Mouse (Mus musculus) limb, embryonic 11.5 days (tissue): ENCODE data around the gene Trpm3. TPM values are rescaled to one million over a fixed set of nuclear protein-coding genes. Genes with fewer than 3 reads are reported as not detected.

ENCODE experiments used
- ATAC-seq: fragments of 200-750 bp; cut with Nextera tagmentation; 2 replicates; pipeline ENCODE4 v1.8.0; 2017; ENCODE audit warnings: low read depth; ENCODE audit not compliant: insufficient number of reproducible peaks, low FRiP score, low TSS enrichment
- DNase-seq: peaks from one replicate; pipeline ENCODE4 v3.0.0-alpha.2; 2015; ENCODE audit warnings: low spot score
- H3K27ac ChIP-seq: fragments of 300-500 bp; sonication (generic); replicated peaks from 2 replicates; pipeline ENCODE4 v1.5.1; 2014; ENCODE audit warnings: low read depth, mild to moderate bottlenecking, low read length
- H3K27me3 ChIP-seq: fragments of 300-500 bp; sonication (generic); 2 replicates; pipeline ENCODE4 v1.6.1; 2014; ENCODE audit warnings: mild to moderate bottlenecking, low read length, mixed read lengths; ENCODE audit not compliant: control insufficient read depth, insufficient read depth
- H3K36me3 ChIP-seq: fragments of 300-500 bp; sonication (generic); 2 replicates; pipeline ENCODE4 v1.6.1; 2014; ENCODE audit warnings: mild to moderate bottlenecking, low read length, moderate library complexity, mixed read lengths; ENCODE audit not compliant: control insufficient read depth, insufficient read depth
- H3K4me1 ChIP-seq: fragments of 300-500 bp; sonication (generic); 2 replicates; pipeline ENCODE4 v1.6.1; 2014; ENCODE audit warnings: low read length, mixed read lengths; ENCODE audit not compliant: control insufficient read depth, insufficient read depth
- H3K4me2 ChIP-seq: fragments of 300-500 bp; sonication (generic); 2 replicates; pipeline ENCODE4 v1.6.1; 2014; ENCODE audit warnings: low read depth, mild to moderate bottlenecking, moderate library complexity; ENCODE audit not compliant: severe bottlenecking
- H3K4me3 ChIP-seq: fragments of 300-500 bp; sonication (generic); 2 replicates; pipeline ENCODE4 v1.5.1; 2014; ENCODE audit warnings: low read depth, low read length
- H3K9ac ChIP-seq: fragments of 300-500 bp; sonication (generic); 2 replicates; pipeline ENCODE4 v1.6.1; 2014; ENCODE audit warnings: mild to moderate bottlenecking, low read length
- H3K9me3 ChIP-seq: fragments of 300-500 bp; sonication (generic); 2 replicates; pipeline ENCODE4 v1.6.1; 2016; ENCODE audit warnings: low read length; ENCODE audit not compliant: control insufficient read depth
- WGBS: fragments of 180-500 bp; shearing (Covaris S2); extraction: QIAGEN DNeasy Blood & Tissue Kit; methylation state at CpG from one replicate; pipeline ENCODE4 v1.1.7; 2014; 5-methylcytosine and 5-hydroxymethylcytosine counted together
- polyA plus RNA-seq: library from polyadenylated mRNA; unstranded; fragments of >200 nt; fragmentation: Nextera tagmentation; extraction: Ambion mirVana; gene quantifications from 2 replicates; pipeline ENCODE4 v1.2.1, GENCODE M21; 2014

The Trpm3 gene
- polyA plus RNA-seq, 1 experiment from 2014 or later: 1.7 TPM

GRCm38 (mm10) chr19:22780192-22780843 lies 641.5 kb downstream of the Trpm3 start:
- ATAC-seq (no peak), DNase-seq (no peak)
- 78% methylated on average over 7 of the region's 7 CpGs for WGBS
- H3K9me3 ChIP-seq: no peaks in the 10 kb centered on the region
- no peak overlapping the region for H3K27ac ChIP-seq
- H3K4me2 ChIP-seq: no peak overlapping the region
- H3K9ac ChIP-seq: no peak overlapping the region
- H3K4me1 ChIP-seq: no peaks in the 10 kb centered on the region
- no peaks in the 10 kb centered on the region for H3K36me3 ChIP-seq
- no peaks in the 10 kb centered on the region for H3K27me3 ChIP-seq
- no peak overlapping the region for H3K4me3 ChIP-seq

DNA sequence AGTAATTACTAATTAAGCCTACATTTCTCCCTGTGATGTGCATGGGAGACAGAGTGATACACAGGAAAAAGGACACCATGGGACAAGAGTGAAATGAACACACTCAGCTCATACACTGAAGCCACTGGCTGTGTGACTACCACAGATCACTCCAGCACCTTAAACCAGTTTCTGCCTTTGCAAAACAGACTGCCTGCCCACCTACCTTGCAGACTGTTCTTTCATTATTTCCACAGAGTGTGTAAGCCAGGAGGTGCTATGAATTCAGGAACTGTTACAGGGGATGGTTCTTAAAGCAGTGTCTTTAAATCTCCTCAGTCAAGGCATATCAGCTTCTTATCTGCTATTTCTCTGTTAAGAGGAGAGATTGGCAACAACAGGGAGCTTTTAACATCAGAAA lies 642.7 kb downstream of the Trpm3 start:
- Histone ChIP-seq H3K4me1 (no peaks in the 10 kb centered on the region), H3K9me3 (no peaks in the 10 kb centered on the region), H3K27ac (no peak overlapping the region), H3K36me3 (no peaks in the 10 kb centered on the region), H3K4me3 (no peak overlapping the region), H3K27me3 (no peaks in the 10 kb centered on the region), H3K4me2 (no peak overlapping the region), H3K9ac (no peak overlapping the region)
- no peak for DNase-seq
- no peak for ATAC-seq

GRCm38 (mm10) chr19:22783745-22784144 lies 644.9 kb downstream of the Trpm3 start:
- 85% methylated on average over 2 of the region's 2 CpGs for WGBS
- no peaks in the 10 kb centered on the region for H3K27me3 ChIP-seq

GRCm38 (mm10) chr19:22789753-22790152 lies 650.9 kb downstream of the Trpm3 start:
- no peak overlapping the region for H3K9ac ChIP-seq
- no peaks in the 10 kb centered on the region for H3K4me1 ChIP-seq
- WGBS: 89% methylated on average over 3 of the region's 3 CpGs
- no peak overlapping the region for H3K4me3 ChIP-seq
- H3K9me3 ChIP-seq: no peaks in the 10 kb centered on the region
- H3K27me3 ChIP-seq: no peaks in the 10 kb centered on the region
- no peak overlapping the region for H3K4me2 ChIP-seq
- no peak overlapping the region for H3K27ac ChIP-seq
- H3K36me3 ChIP-seq: no peaks in the 10 kb centered on the region
- DNase-seq (no peak), ATAC-seq (no peak)

More at GRCm38 (mm10) chr19:22783745-22784144, 644.9 kb downstream of the Trpm3 start:
- H3K4me1 ChIP-seq: no peaks in the 10 kb centered on the region
- H3K4me3 ChIP-seq: no peak overlapping the region
- no peaks in the 10 kb centered on the region for H3K9me3 ChIP-seq
- no peaks in the 10 kb centered on the region for H3K36me3 ChIP-seq
- DNase-seq: no peak
- ATAC-seq: no peak
- no peak overlapping the region for H3K9ac ChIP-seq
- no peak overlapping the region for H3K27ac ChIP-seq
- no peak overlapping the region for H3K4me2 ChIP-seq

- ATAC-seq: no peak
- DNase-seq: no peak
- H3K4me3 ChIP-seq: no peak overlapping the region
Observed at GRCm38 (mm10) chr19:22796996-22797395, 658.1 kb downstream of the Trpm3 start.

GRCm38 (mm10) chr19:22800471-22800870 lies 661.6 kb downstream of the Trpm3 start:
- no peak for DNase-seq
- H3K9me3 ChIP-seq: no peaks in the 10 kb centered on the region

More at GRCm38 (mm10) chr19:22796996-22797395, 658.1 kb downstream of the Trpm3 start:
- no peak overlapping the region for H3K9ac ChIP-seq
- no peaks in the 10 kb centered on the region for H3K9me3 ChIP-seq
- H3K4me1 ChIP-seq: no peaks in the 10 kb centered on the region
- H3K36me3 ChIP-seq: no peaks in the 10 kb centered on the region
- no peak overlapping the region for H3K27ac ChIP-seq
- H3K4me2 ChIP-seq: no peak overlapping the region
- no peaks in the 10 kb centered on the region for H3K27me3 ChIP-seq
- WGBS: 90% methylated on average over 2 of the region's 2 CpGs

DNA sequence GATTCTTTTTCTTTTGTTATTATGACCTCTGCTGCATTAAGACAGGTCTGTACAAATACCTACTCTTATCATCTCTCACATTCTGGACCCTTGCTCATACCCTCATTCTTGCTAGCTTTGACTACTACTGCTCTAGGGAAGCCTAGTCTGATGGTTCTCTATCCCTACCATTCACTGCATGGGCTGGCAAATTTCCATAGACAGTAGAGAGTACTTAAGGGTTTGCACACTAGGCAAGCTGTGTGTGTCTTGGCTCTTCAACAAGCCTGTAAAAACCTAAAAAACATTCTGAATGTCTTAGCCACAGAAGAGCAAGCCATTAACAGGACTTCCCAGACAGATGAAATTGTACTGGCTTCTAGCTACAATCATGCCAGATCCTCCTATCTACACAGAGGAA lies 664.5 kb downstream of the Trpm3 start:
- Histone ChIP-seq H3K27me3 (no peaks in the 10 kb centered on the region), H3K4me1 (no peaks in the 10 kb centered on the region), H3K36me3 (no peaks in the 10 kb centered on the region), H3K9ac (no peak overlapping the region), H3K9me3 (no peaks in the 10 kb centered on the region), H3K4me3 (no peak overlapping the region), H3K4me2 (no peak overlapping the region), H3K27ac (no peak overlapping the region)
- DNase-seq (no peak), ATAC-seq (no peak)

More at GRCm38 (mm10) chr19:22800471-22800870, 661.6 kb downstream of the Trpm3 start:
- Histone ChIP-seq H3K27me3 (no peaks in the 10 kb centered on the region), H3K4me2 (no peak overlapping the region), H3K36me3 (no peaks in the 10 kb centered on the region), H3K4me1 (no peaks in the 10 kb centered on the region), H3K9ac (no peak overlapping the region), H3K4me3 (no peak overlapping the region), H3K27ac (no peak overlapping the region)
- WGBS: 29% methylated on average over 5 of the region's 5 CpGs
- ATAC-seq: no peak

- no peak overlapping the region for H3K4me3 ChIP-seq
- no peak overlapping the region for H3K27ac ChIP-seq
- H3K9ac ChIP-seq: no peak overlapping the region
- H3K27me3 ChIP-seq: no peaks in the 10 kb centered on the region
- WGBS: 80% methylated on average over 2 of the region's 2 CpGs
- no peaks in the 10 kb centered on the region for H3K4me1 ChIP-seq
- ATAC-seq (no peak), DNase-seq (no peak)
- H3K9me3 ChIP-seq: no peaks in the 10 kb centered on the region
- H3K36me3 ChIP-seq: no peaks in the 10 kb centered on the region
- H3K4me2 ChIP-seq: no peak overlapping the region
Observed at GRCm38 (mm10) chr19:22804311-22804710, 665.5 kb downstream of the Trpm3 start.

GRCm38 (mm10) chr19:22810247-22810646 lies 671.4 kb downstream of the Trpm3 start:
- WGBS: 90% methylated on average over 3 of the region's 3 CpGs
- no peak overlapping the region for H3K27ac ChIP-seq
- DNase-seq (no peak), ATAC-seq (no peak)
- no peak overlapping the region for H3K9ac ChIP-seq
- H3K9me3 ChIP-seq: no peaks in the 10 kb centered on the region
- no peak overlapping the region for H3K4me2 ChIP-seq
- H3K4me1 ChIP-seq: no peaks in the 10 kb centered on the region
- H3K4me3 ChIP-seq: no peak overlapping the region
- no peaks in the 10 kb centered on the region for H3K36me3 ChIP-seq
- no peaks in the 10 kb centered on the region for H3K27me3 ChIP-seq
